Mouse (Mus musculus): Measurements from ENCODE around the gene Tfap2a. TPM values are rescaled to one million over a fixed set of nuclear protein-coding genes. Genes with fewer than 3 reads are reported as not detected.

The Tfap2a gene
- total and polyA plus RNA-seq, 3 experiments, result 0.09 to 0.14 (median 0.09) TPM

Other genes starting within 250 kb of the Tfap2a start
- gene Gcnt2, start 121.4 kb upstream of the Tfap2a start, total RNA-seq (2021), result 1 to 10 TPM; 6.7 to 8.5 TPM
- 0.66 and 0.97 TPM in 2 replicates for gene Gcnt2, start 121.4 kb upstream of the Tfap2a start, polyA plus RNA-seq (2012; rRNA removed)

All from adrenal gland, adult 2 months (tissue).